In genomic region chr19:45017909-45018308, GRCm38 (mm10) we compare ENCODE assay signal across 8 mouse cellular contexts. TPM values are rescaled to one million over a fixed set of nuclear protein-coding genes. Genes with fewer than 3 reads are reported as not detected.
DNase-seq lines count a peak whose midpoint lies in the region; ATAC-seq and TF ChIP-seq lines count a peak whose summit lies in the region.

No protein-coding gene starts in this region.

- H3K9ac ChIP-seq in embryonic facial prominence, embryonic 12.5 days = peak overlapping the region; percentile 90
- H3K9ac ChIP-seq in heart, embryonic 11.5 days (ENCODE audit: low read depth, low read length) = peak overlapping the region; percentile 96
- peak overlapping the region; percentile 97 for H3K9ac ChIP-seq in kidney, embryonic 16.5 days (replicated peaks; ENCODE audit: low read length)
- H3K9ac ChIP-seq in liver, embryonic 12.5 days = peak overlapping the region; percentile 69
- peak overlapping the region; percentile 94 for H3K9ac ChIP-seq in neural tube, embryonic 11.5 days (ENCODE audit: low read length)

- under 1% methylated on average over 48 of the region's 48 CpGs for WGBS in thymus, adult 2 months
- WGBS in embryonic facial prominence, embryonic 12.5 days = under 1% methylated on average over 48 of the region's 48 CpGs
- 1% methylated on average over 41 of the region's 48 CpGs for WGBS in heart, embryonic 11.5 days (ENCODE audit: insufficient replicate concordance)
- under 1% methylated on average over 32 of the region's 48 CpGs for WGBS in kidney, embryonic 16.5 days
- WGBS in liver, embryonic 12.5 days (ENCODE audit: insufficient replicate concordance) = under 1% methylated on average over 45 of the region's 48 CpGs
- under 1% methylated on average over 31 of the region's 48 CpGs for WGBS in neural tube, embryonic 11.5 days

- H3K27me3 ChIP-seq in thymus, adult 2 months (ENCODE audit: control insufficient read depth, insufficient read depth, low read length) = no peaks in the 10 kb centered on the region; the same call in 1 of the 2 replicates
- no peaks in the 10 kb centered on the region for H3K27me3 ChIP-seq in embryonic facial prominence, embryonic 12.5 days
- no peaks in the 10 kb centered on the region for H3K27me3 ChIP-seq in heart, embryonic 11.5 days (ENCODE audit: control insufficient read depth, insufficient read depth, low read length)
- no peaks in the 10 kb centered on the region for H3K27me3 ChIP-seq in kidney, embryonic 16.5 days (ENCODE audit: insufficient read depth, low read length)
- H3K27me3 ChIP-seq in liver, embryonic 12.5 days (replicated peaks) = peaks cover 3% of the 10 kb centered on the region; the same call in 1 of the 2 replicates
- H3K27me3 ChIP-seq in neural tube, embryonic 11.5 days (ENCODE audit: control insufficient read depth, insufficient read depth, low read length) = no peaks in the 10 kb centered on the region

- no peaks in the 10 kb centered on the region for H3K9me3 ChIP-seq in embryonic facial prominence, embryonic 12.5 days
- H3K9me3 ChIP-seq in heart, embryonic 11.5 days (replicated peaks; ENCODE audit: control insufficient read depth, low read length) = no peaks in the 10 kb centered on the region
- no peaks in the 10 kb centered on the region for H3K9me3 ChIP-seq in kidney, embryonic 16.5 days (ENCODE audit: low read length)
- H3K9me3 ChIP-seq in liver, embryonic 12.5 days (replicated peaks) = no peaks in the 10 kb centered on the region
- H3K9me3 ChIP-seq in neural tube, embryonic 11.5 days (ENCODE audit: control insufficient read depth, low read length) = no peaks in the 10 kb centered on the region

- no peaks in the 10 kb centered on the region for H3K36me3 ChIP-seq in thymus, adult 2 months (ENCODE audit: control insufficient read depth, insufficient read depth, low read length)
- H3K36me3 ChIP-seq in embryonic facial prominence, embryonic 12.5 days = peaks cover 16% of the 10 kb centered on the region
- H3K36me3 ChIP-seq in heart, embryonic 11.5 days (ENCODE audit: control insufficient read depth, insufficient read depth, low read length) = peaks cover 9% of the 10 kb centered on the region
- H3K36me3 ChIP-seq in kidney, embryonic 16.5 days (ENCODE audit: insufficient read depth, low read length) = peaks cover 14% of the 10 kb centered on the region
- peaks cover 14% of the 10 kb centered on the region for H3K36me3 ChIP-seq in liver, embryonic 12.5 days
- peaks cover 6% of the 10 kb centered on the region for H3K36me3 ChIP-seq in neural tube, embryonic 11.5 days (ENCODE audit: control insufficient read depth, insufficient read depth, low read length)

- peaks cover 34% of the 10 kb centered on the region for H3K4me1 ChIP-seq in thymus, adult 2 months (replicated peaks; ENCODE audit: control insufficient read depth, insufficient read depth, low read length)
- H3K4me1 ChIP-seq in embryonic facial prominence, embryonic 12.5 days = peaks cover 62% of the 10 kb centered on the region
- H3K4me1 ChIP-seq in heart, embryonic 11.5 days (ENCODE audit: control insufficient read depth, insufficient read depth, low read length) = peaks cover 31% of the 10 kb centered on the region
- peaks cover 65% of the 10 kb centered on the region for H3K4me1 ChIP-seq in kidney, embryonic 16.5 days (ENCODE audit: insufficient read depth, low read length)
- peaks cover 82% of the 10 kb centered on the region for H3K4me1 ChIP-seq in liver, embryonic 12.5 days
- peaks cover 35% of the 10 kb centered on the region for H3K4me1 ChIP-seq in neural tube, embryonic 11.5 days (ENCODE audit: control insufficient read depth, insufficient read depth, low read length)

- H3K27ac ChIP-seq in thymus, adult 2 months (ENCODE audit: control insufficient read depth, insufficient read depth, low read length) = no peak overlapping the region
- peak overlapping the region; percentile 99 for H3K27ac ChIP-seq in embryonic facial prominence, embryonic 12.5 days
- H3K27ac ChIP-seq in heart, embryonic 11.5 days (ENCODE audit: low read depth, low read length) = peak overlapping the region; percentile 99
- peak overlapping the region; percentile 98 for H3K27ac ChIP-seq in kidney, embryonic 16.5 days (ENCODE audit: low read length)
- H3K27ac ChIP-seq in liver, embryonic 12.5 days = peak overlapping the region; percentile 79
- H3K27ac ChIP-seq in neural tube, embryonic 11.5 days (ENCODE audit: low read depth, low read length) = peak overlapping the region; percentile 93

- no peak for TF ChIP-seq CTCF in thymus, adult 2 months (IDR thresholded peaks at IDR 0.05; ENCODE audit: borderline replicate concordance, control insufficient read depth, extremely low read depth, insufficient read depth, low read length, poor library complexity)

- DNase-seq in thymus, adult 2 months = no peak
- DNase-seq in thymus, adult 18-20 months = no peak
- DNase-seq in neural tube, embryonic 11.5 days (ENCODE audit: low spot score) = peak; percentile 91
- DNase-seq in testis, postnatal 14 days (ENCODE audit: low spot score) = peak; percentile 85

- peak overlapping the region; percentile 96 for H3K4me2 ChIP-seq in embryonic facial prominence, embryonic 12.5 days (replicated peaks)
- H3K4me2 ChIP-seq in heart, embryonic 11.5 days = peak overlapping the region; percentile 99
- H3K4me2 ChIP-seq in kidney, embryonic 16.5 days (replicated peaks; ENCODE audit: low read depth, low read length) = peak overlapping the region; percentile 95
- peak overlapping the region; percentile 93 for H3K4me2 ChIP-seq in liver, embryonic 12.5 days
- H3K4me2 ChIP-seq in neural tube, embryonic 11.5 days (ENCODE audit: low read depth) = peak overlapping the region; percentile 87

- peak overlapping the region; percentile 51 for H3K4me3 ChIP-seq in thymus, adult 2 months (ENCODE audit: control insufficient read depth, insufficient read depth, low read length)
- peak overlapping the region; percentile 74 for H3K4me3 ChIP-seq in embryonic facial prominence, embryonic 12.5 days
- H3K4me3 ChIP-seq in heart, embryonic 11.5 days (ENCODE audit: low read depth, low read length) = peak overlapping the region; percentile 80
- peak overlapping the region; percentile 87 for H3K4me3 ChIP-seq in kidney, embryonic 16.5 days (ENCODE audit: low read length)
- H3K4me3 ChIP-seq in liver, embryonic 12.5 days = peak overlapping the region; percentile 66
- peak overlapping the region; percentile 81 for H3K4me3 ChIP-seq in neural tube, embryonic 11.5 days (ENCODE audit: low read depth, low read length)

- TF ChIP-seq POLR2A in thymus, adult 2 months (IDR thresholded peaks at IDR 0.05; ENCODE audit: control insufficient read depth, extremely low read depth, insufficient read depth, low read length, poor library complexity) = no peak

- ATAC-seq in embryonic facial prominence, embryonic 12.5 days (ENCODE audit: insufficient number of reproducible peaks, insufficient read depth, low FRiP score, low TSS enrichment) = peak; percentile 41
- ATAC-seq in heart, embryonic 11.5 days (replicated peaks; ENCODE audit: insufficient number of reproducible peaks, low FRiP score, low TSS enrichment) = peak; percentile 78
- ATAC-seq in kidney, embryonic 16.5 days (ENCODE audit: low FRiP score, low TSS enrichment) = peak; percentile 71
- ATAC-seq in liver, embryonic 12.5 days = peak; percentile 41
- peak; percentile 48 for ATAC-seq in neural tube, embryonic 11.5 days (ENCODE audit: insufficient read depth, low FRiP score, low TSS enrichment)

RNA-seq across cellular contexts. Expression of gene Lzts2, which starts 3.7 kb away (rescaled TPM):
- polyA plus RNA-seq in thymus, adult 2 months (2012; rRNA removed) = 37.6 and 41.2 TPM in 2 replicates
- 107 and 112 TPM in 2 replicates for polyA plus RNA-seq in embryonic facial prominence, embryonic 12.5 days (2016; fragmentation: Nextera tagmentation; extraction: Ambion mirVana)
- polyA plus RNA-seq in heart, embryonic 11.5 days (2014; fragmentation: Nextera tagmentation; extraction: Ambion mirVana) = 35.3 and 38.4 TPM in 2 replicates
- polyA plus RNA-seq in kidney, embryonic 16.5 days (2015; fragmentation: Nextera tagmentation; extraction: Ambion mirVana) = 57.5 and 59.2 TPM in 2 replicates
- polyA plus RNA-seq in liver, embryonic 12.5 days (2016; fragmentation: Nextera tagmentation; extraction: Ambion mirVana) = 18.3 and 19.6 TPM in 2 replicates
- 52.8 and 57.5 TPM in 2 replicates for polyA plus RNA-seq in neural tube, embryonic 11.5 days (2014; fragmentation: Nextera tagmentation; extraction: Ambion mirVana)

RNA-seq across cellular contexts. Expression of gene Mrpl43, which starts 11.7 kb away (rescaled TPM):
- polyA plus RNA-seq in thymus, adult 2 months (2012; rRNA removed) = 121 and 137 TPM in 2 replicates
- 74.5 and 75.8 TPM in 2 replicates for polyA plus RNA-seq in embryonic facial prominence, embryonic 12.5 days (2016; fragmentation: Nextera tagmentation; extraction: Ambion mirVana)
- polyA plus RNA-seq in heart, embryonic 11.5 days (2014; fragmentation: Nextera tagmentation; extraction: Ambion mirVana) = 63.0 and 64.3 TPM in 2 replicates
- 69.5 and 72.8 TPM in 2 replicates for polyA plus RNA-seq in kidney, embryonic 16.5 days (2015; fragmentation: Nextera tagmentation; extraction: Ambion mirVana)
- 45.8 and 47.6 TPM in 2 replicates for polyA plus RNA-seq in liver, embryonic 12.5 days (2016; fragmentation: Nextera tagmentation; extraction: Ambion mirVana)
- polyA plus RNA-seq in neural tube, embryonic 11.5 days (2014; fragmentation: Nextera tagmentation; extraction: Ambion mirVana) = 65.3 and 80.6 TPM in 2 replicates

RNA-seq across cellular contexts. Expression of gene Twnk, which starts 12.4 kb away (rescaled TPM):
- polyA plus RNA-seq in thymus, adult 2 months (2012; rRNA removed) = 11.5 and 11.6 TPM in 2 replicates
- 28.6 and 29.1 TPM in 2 replicates for polyA plus RNA-seq in embryonic facial prominence, embryonic 12.5 days (2016; fragmentation: Nextera tagmentation; extraction: Ambion mirVana)
- polyA plus RNA-seq in heart, embryonic 11.5 days (2014; fragmentation: Nextera tagmentation; extraction: Ambion mirVana) = 14.2 and 14.8 TPM in 2 replicates
- 28.4 and 31.5 TPM in 2 replicates for polyA plus RNA-seq in kidney, embryonic 16.5 days (2015; fragmentation: Nextera tagmentation; extraction: Ambion mirVana)
- 18.5 and 20.9 TPM in 2 replicates for polyA plus RNA-seq in liver, embryonic 12.5 days (2016; fragmentation: Nextera tagmentation; extraction: Ambion mirVana)
- 16.0 and 16.5 TPM in 2 replicates for polyA plus RNA-seq in neural tube, embryonic 11.5 days (2014; fragmentation: Nextera tagmentation; extraction: Ambion mirVana)

RNA-seq across cellular contexts. Expression of gene Pdzd7, which starts 27.6 kb away (rescaled TPM):
- 0.33 and 0.47 TPM in 2 replicates for polyA plus RNA-seq in thymus, adult 2 months (2012; rRNA removed)
- 0.29 and 0.52 TPM in 2 replicates for polyA plus RNA-seq in embryonic facial prominence, embryonic 12.5 days (2016; fragmentation: Nextera tagmentation; extraction: Ambion mirVana)
- 0.21 TPM in 1 of 2 replicates, not detected in the other for polyA plus RNA-seq in heart, embryonic 11.5 days (2014; fragmentation: Nextera tagmentation; extraction: Ambion mirVana)
- polyA plus RNA-seq in kidney, embryonic 16.5 days (2015; fragmentation: Nextera tagmentation; extraction: Ambion mirVana) = 0.82 and 0.89 TPM in 2 replicates
- not detected in 2 replicates for polyA plus RNA-seq in liver, embryonic 12.5 days (2016; fragmentation: Nextera tagmentation; extraction: Ambion mirVana)
- polyA plus RNA-seq in neural tube, embryonic 11.5 days (2014; fragmentation: Nextera tagmentation; extraction: Ambion mirVana) = 0.57 and 0.81 TPM in 2 replicates

RNA-seq across cellular contexts. Expression of gene Sema4g, which starts 29.0 kb away (rescaled TPM):
- polyA plus RNA-seq in thymus, adult 2 months (2012; rRNA removed) = 13.7 TPM in 2 replicates
- 7.0 TPM in 2 replicates for polyA plus RNA-seq in embryonic facial prominence, embryonic 12.5 days (2016; fragmentation: Nextera tagmentation; extraction: Ambion mirVana)
- polyA plus RNA-seq in heart, embryonic 11.5 days (2014; fragmentation: Nextera tagmentation; extraction: Ambion mirVana) = 1.0 and 1.4 TPM in 2 replicates
- 6.5 and 7.0 TPM in 2 replicates for polyA plus RNA-seq in kidney, embryonic 16.5 days (2015; fragmentation: Nextera tagmentation; extraction: Ambion mirVana)
- polyA plus RNA-seq in liver, embryonic 12.5 days (2016; fragmentation: Nextera tagmentation; extraction: Ambion mirVana) = 2.4 TPM in 2 replicates
- polyA plus RNA-seq in neural tube, embryonic 11.5 days (2014; fragmentation: Nextera tagmentation; extraction: Ambion mirVana) = 6.6 and 6.7 TPM in 2 replicates

Comparison
In these comparisons a context has a peak if more than half of its experiments do, and no peak if none do; other contexts are left out.
1. DNase-seq: peak in neural tube, embryonic 11.5 days (single experiment) and testis, postnatal 14 days (single experiment); none in thymus, adult 2 months (single experiment) and thymus, adult 18-20 months (0 of 2).
2. Peak in every context shown above with its lines, with median percentiles within 50 percentile points of each other: H3K4me3 ChIP-seq, ATAC-seq, H3K4me2 ChIP-seq and H3K9ac ChIP-seq.